Mouse (Mus musculus) MEL (cell line): ENCODE data around the gene Tacc3. TPM values are rescaled to one million over a fixed set of nuclear protein-coding genes. Genes with fewer than 3 reads are reported as not detected.
A peak's percentile ranks its signal among the peaks of the same experiment; 100 is the strongest.

Source experiments
- DNase-seq: peaks from one replicate; pipeline ENCODE4 v3.0.0; 2011; ENCODE audit warnings: low read depth, low spot score
- H3K27ac ChIP-seq: 2 replicates; pipeline ENCODE4 v1.5.1; 2012; ENCODE audit warnings: low read depth, mild to moderate bottlenecking, control low read depth, low read length, moderate library complexity; ENCODE audit not compliant: control insufficient read depth
- H3K27me3 ChIP-seq, 2 experiments: fragments of 150-350 bp in 1 of 2; sonication (generic) in 1 of 2; 2 replicates each; pipeline ENCODE4 v1.6.1; 2012; ENCODE audit warnings: low read length in 2 of 2, mild to moderate bottlenecking in 2 of 2, improper control_type of control experiment in 1 of 2, moderate library complexity in 1 of 2; ENCODE audit not compliant: insufficient read depth in 2 of 2, control insufficient read depth in 1 of 2
- H3K36me3 ChIP-seq, 2 experiments: 2 replicates each; pipeline ENCODE4 v1.6.1; 2012 to 2014; ENCODE audit warnings: low read length in 2 of 2, improper control_type of control experiment in 1 of 2, inconsistent platforms in 1 of 2, mild to moderate bottlenecking in 1 of 2; ENCODE audit not compliant: insufficient read depth in 2 of 2, control insufficient read depth in 1 of 2
- H3K4me1 ChIP-seq, 2 experiments: fragments of 150-350 bp in 1 of 2; sonication (generic) in 1 of 2; 2 replicates each; pipeline ENCODE4 v1.6.1; 2012; ENCODE audit warnings: low read length in 2 of 2, improper control_type of control experiment in 1 of 2, mild to moderate bottlenecking in 1 of 2; ENCODE audit not compliant: insufficient read depth in 2 of 2, control insufficient read depth in 1 of 2
- H3K4me3 ChIP-seq, 2 experiments: fragments of 150-350 bp in 1 of 2; sonication (generic) in 1 of 2; 2 replicates each; pipeline ENCODE4 v1.5.1; 2012; ENCODE audit warnings: low read depth in 2 of 2, low read length in 2 of 2, mild to moderate bottlenecking in 2 of 2, moderate library complexity in 2 of 2, control low read depth in 1 of 2, improper control_type of control experiment in 1 of 2; ENCODE audit not compliant: control insufficient read depth in 1 of 2, insufficient read depth in 1 of 2
- H3K79me2 ChIP-seq: 2 replicates; pipeline ENCODE4 v1.6.1; 2012; ENCODE audit warnings: mild to moderate bottlenecking, low read length, moderate library complexity; ENCODE audit not compliant: control insufficient read depth, poor library complexity, insufficient read depth
- H3K9ac ChIP-seq: 2 replicates; pipeline ENCODE4 v1.6.1; 2012; ENCODE audit warnings: low read depth, mild to moderate bottlenecking, control low read depth, low read length, moderate library complexity; ENCODE audit not compliant: control insufficient read depth, poor library complexity, severe bottlenecking
- H3K9me3 ChIP-seq: fragments of 150-350 bp; sonication (generic); replicated peaks from 2 replicates; pipeline ENCODE4 v1.6.1; 2012; ENCODE audit warnings: mild to moderate bottlenecking, low read length, improper control_type of control experiment, moderate library complexity; ENCODE audit not compliant: insufficient read depth
- BHLHE40 ChIP-seq: IDR thresholded peaks from 2 replicates; pipeline ENCODE4 v1.6.1; 2012; ENCODE audit warnings: low read depth, mild to moderate bottlenecking, inconsistent platforms, low read length, improper control_type of control experiment, borderline replicate concordance
- CHD2 ChIP-seq: IDR thresholded peaks from 2 replicates; pipeline ENCODE4 v1.6.1; 2011; ENCODE audit warnings: low read length, improper control_type of control experiment
- CTCF ChIP-seq, 3 experiments: IDR thresholded peaks in 2 of 3; conservative IDR thresholded peaks in 1 of 3; 2 replicates each; pipeline ENCODE4 v1.5.1; 2011 to 2012; ENCODE audit warnings: low read length in 3 of 3, low read depth in 2 of 3, mild to moderate bottlenecking in 2 of 3, improper control_type of control experiment in 1 of 3, inconsistent platforms in 1 of 3, mixed read lengths in 1 of 3, moderate library complexity in 1 of 3; ENCODE audit not compliant: control insufficient read depth in 1 of 3, insufficient read depth in 1 of 3, poor library complexity in 1 of 3, severe bottlenecking in 1 of 3
- ELF1 ChIP-seq: IDR thresholded peaks from 2 replicates; pipeline ENCODE4 v1.6.1; 2014; ENCODE audit warnings: low read depth, mild to moderate bottlenecking, inconsistent platforms, low read length, improper control_type of control experiment, moderate library complexity
- EP300 ChIP-seq, 2 experiments: IDR thresholded peaks; 2 replicates each; pipeline ENCODE4 v1.6.1; 2011; ENCODE audit warnings: improper control_type of control experiment in 2 of 2, low read length in 2 of 2, low read depth in 1 of 2, mild to moderate bottlenecking in 1 of 2
- ETS1 ChIP-seq: IDR thresholded peaks from 2 replicates; pipeline ENCODE4 v1.6.1; 2012; ENCODE audit warnings: low read depth, mild to moderate bottlenecking, inconsistent platforms, low read length, improper control_type of control experiment, moderate library complexity
- GATA1 ChIP-seq: IDR thresholded peaks from 2 replicates; pipeline ENCODE4 v1.6.1; 2011; ENCODE audit warnings: low read depth, low read length, improper control_type of control experiment
- JUND ChIP-seq: IDR thresholded peaks from 2 replicates; pipeline ENCODE4 v1.6.1; 2011; ENCODE audit warnings: low read depth, mild to moderate bottlenecking, improper control_type of control experiment, low read length
- MAZ ChIP-seq: IDR thresholded peaks from 2 replicates; pipeline ENCODE4 v1.6.1; 2012; ENCODE audit warnings: low read depth, mild to moderate bottlenecking, inconsistent platforms, low read length, improper control_type of control experiment
- MEF2A ChIP-seq: IDR thresholded peaks from 2 replicates; pipeline ENCODE4 v1.6.1; 2014; ENCODE audit warnings: low read depth, mild to moderate bottlenecking, inconsistent platforms, low read length, improper control_type of control experiment; ENCODE audit not compliant: poor library complexity, insufficient replicate concordance, severe bottlenecking; ENCODE audit errors: extremely low read depth
- MXI1 ChIP-seq: IDR thresholded peaks from 2 replicates; pipeline ENCODE4 v1.6.1; 2011; ENCODE audit warnings: mild to moderate bottlenecking, low read depth, low read length, improper control_type of control experiment
- MYC ChIP-seq: IDR thresholded peaks from 2 replicates; pipeline ENCODE4 v1.6.1; 2011; ENCODE audit warnings: low read depth, mild to moderate bottlenecking, low read length, improper control_type of control experiment, moderate library complexity
- RCOR1 ChIP-seq: IDR thresholded peaks from 2 replicates; pipeline ENCODE4 v1.6.1; 2012; ENCODE audit warnings: low read depth, mild to moderate bottlenecking, inconsistent platforms, low read length, improper control_type of control experiment
- SIN3A ChIP-seq: IDR thresholded peaks from 2 replicates; pipeline ENCODE4 v1.6.1; 2012; ENCODE audit warnings: low read length, improper control_type of control experiment, inconsistent platforms
- SMC3 ChIP-seq: IDR thresholded peaks from 2 replicates; pipeline ENCODE4 v1.6.1; 2011; ENCODE audit warnings: low read depth, low read length, improper control_type of control experiment
- TBP ChIP-seq: IDR thresholded peaks from 2 replicates; pipeline ENCODE4 v1.8.0; 2011; ENCODE audit warnings: low read depth, low read length, improper control_type of control experiment
- TCF12 ChIP-seq: IDR thresholded peaks from 2 replicates; pipeline ENCODE4 v1.6.1; 2014; ENCODE audit warnings: low read depth, mild to moderate bottlenecking, inconsistent platforms, low read length, improper control_type of control experiment, moderate library complexity
- UBTF ChIP-seq: IDR thresholded peaks from 2 replicates; pipeline ENCODE4 v1.6.1; 2012; ENCODE audit warnings: low read depth, mild to moderate bottlenecking, inconsistent platforms, low read length, improper control_type of control experiment, moderate library complexity, borderline replicate concordance; ENCODE audit not compliant: insufficient read depth
- USF2 ChIP-seq, 2 experiments: IDR thresholded peaks; 2 replicates each; pipeline ENCODE4 v1.6.1; 2011 to 2012; ENCODE audit warnings: improper control_type of control experiment in 2 of 2, low read length in 2 of 2, borderline replicate concordance in 1 of 2, inconsistent platforms in 1 of 2, low read depth in 1 of 2, mild to moderate bottlenecking in 1 of 2; ENCODE audit not compliant: insufficient read depth in 1 of 2
- ZMIZ1 ChIP-seq: IDR thresholded peaks from 2 replicates; pipeline ENCODE4 v1.6.1; 2012; ENCODE audit warnings: low read depth, mild to moderate bottlenecking, inconsistent platforms, low read length, improper control_type of control experiment, moderate library complexity
- ZNF384 ChIP-seq: IDR thresholded peaks from 2 replicates; pipeline ENCODE4 v1.6.1; 2012; ENCODE audit warnings: low read depth, mild to moderate bottlenecking, inconsistent platforms, low read length, improper control_type of control experiment
- polyA plus RNA-seq, 2 experiments: library from polyadenylated mRNA; stranded (reverse) in 1 of 2; unstranded in 1 of 2; fragments of >175 nt in 1 of 2; fragments of >200 nt in 1 of 2; gene quantifications; 2 replicates each; pipeline versions ENCODE4 v1.2.1 to v1.2.4; 2012; ENCODE audit warnings: low replicate concordance in 2 of 2, low read depth in 1 of 2; ENCODE audit not compliant: insufficient read length in 2 of 2, insufficient read depth in 1 of 2, missing spikeins in 1 of 2
- total RNA-seq: library from RNA; depleted of rRNA; stranded (reverse); fragments of 300-350 nt; gene quantifications from 2 replicates; pipeline ENCODE4 v1.2.3, GENCODE M21; 2012

Gene Tacc3
- total and polyA plus RNA-seq, 3 experiments: 149 to 609 (median 165) TPM

DNA sequence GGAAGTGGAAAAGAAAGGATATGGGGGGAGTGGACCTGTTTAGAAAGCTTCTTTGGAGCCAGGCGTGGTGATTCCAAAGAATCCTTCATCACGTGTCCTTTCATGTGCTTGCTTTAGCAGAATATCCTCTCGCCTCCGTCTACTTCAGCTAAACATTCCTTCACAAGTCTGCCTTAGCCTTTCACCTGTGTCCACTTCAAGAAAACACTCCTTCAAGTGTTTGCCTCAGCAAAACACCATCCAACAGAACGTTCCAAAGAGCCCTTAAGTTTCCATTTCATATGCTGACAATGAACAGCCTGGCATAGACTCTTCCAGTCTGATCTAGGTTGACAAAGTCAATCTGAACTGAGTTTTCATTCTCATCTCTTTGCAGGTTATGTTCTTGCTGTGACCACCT lies 20.3 kb downstream of the Tacc3 start:
- Histone ChIP-seq H3K9me3 (no peaks in the 10 kb centered on the region), H3K9ac (no peak overlapping the region), H3K27me3 (no peaks in the 10 kb centered on the region), H3K36me3 (peaks cover 0 to 21% of the 10 kb centered on the region in 2 experiments; a peak in 2 of 4 replicates), H3K27ac (no peak overlapping the region), H3K4me3 (no peak overlapping the region), H3K4me1 (peaks cover 18 to 24% of the 10 kb centered on the region in 2 experiments), H3K79me2 (no peaks in the 10 kb centered on the region)
- TF ChIP-seq MAZ: no peak
- TF ChIP-seq MXI1: no peak
- no peak for TF ChIP-seq CTCF (IDR thresholded peaks at IDR 0.05 in 2 of 3, conservative IDR thresholded peaks at IDR 0.05 in 1 of 3; ENCODE audit: control insufficient read depth in 1 of 3, insufficient read depth in 1 of 3, low read depth in 2 of 3, low read length in 3 of 3, poor library complexity in 1 of 3, severe bottlenecking in 1 of 3)
- no peak for TF ChIP-seq GATA1
- DNase-seq: no peak

DNA sequence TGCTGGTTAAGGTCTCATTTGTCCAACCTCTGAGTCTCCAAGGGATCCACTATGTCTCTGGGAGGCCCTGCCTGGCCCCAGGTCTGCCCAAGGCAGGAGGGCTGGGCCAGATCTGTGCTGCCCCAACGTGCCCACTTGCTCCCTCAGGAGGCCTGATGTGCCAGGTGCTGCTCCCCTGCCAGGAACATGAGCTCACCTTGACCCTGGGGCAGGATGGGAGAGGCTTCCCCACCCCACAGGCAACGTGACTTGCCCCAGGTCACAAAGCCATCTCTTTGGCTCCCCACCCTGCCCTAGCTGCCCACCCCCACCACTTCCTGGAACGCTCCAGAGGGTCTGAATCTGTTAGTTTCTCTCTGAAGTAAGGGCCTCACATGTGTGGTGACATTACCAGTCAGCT lies 23.1 kb downstream of the Tacc3 start:
- no peaks in the 10 kb centered on the region for H3K79me2 ChIP-seq
- peak; percentile 75 for DNase-seq
- peaks cover 23 to 29% of the 10 kb centered on the region in 2 experiments for H3K4me1 ChIP-seq
- H3K4me3 ChIP-seq: peak overlapping the region; percentile 15 to 28; a peak in 3 of 4 replicates
- H3K27ac ChIP-seq: peak overlapping the region; percentile 89
- TF ChIP-seq ELF1 (peak; percentile 42; the same call in 1 of the 2 replicates), MYC (no peak), JUND (no peak), ETS1 (no peak), MXI1 (no peak), SMC3 (no peak), TCF12 (0 out of 2 replicates have a peak, but pooled peaks have one; percentile 8), UBTF (no peak), CTCF (IDR thresholded peaks at IDR 0.05 in 2 of 3, conservative IDR thresholded peaks at IDR 0.05 in 1 of 3; ENCODE audit: control insufficient read depth in 1 of 3, insufficient read depth in 1 of 3, low read depth in 2 of 3, low read length in 3 of 3, poor library complexity in 1 of 3, severe bottlenecking in 1 of 3) (0 out of 6 replicates have a peak, but pooled peaks of 1 of the 3 experiments have one; percentile 0)
- TF ChIP-seq, all 39 proteins: peak for 3
- Histone ChIP-seq H3K9ac (peak overlapping the region; percentile 64), H3K27me3 (no peaks in the 10 kb centered on the region), H3K36me3 (peaks cover 0 to 25% of the 10 kb centered on the region in 2 experiments; a peak in 2 of 4 replicates), H3K9me3 (no peaks in the 10 kb centered on the region)

DNA sequence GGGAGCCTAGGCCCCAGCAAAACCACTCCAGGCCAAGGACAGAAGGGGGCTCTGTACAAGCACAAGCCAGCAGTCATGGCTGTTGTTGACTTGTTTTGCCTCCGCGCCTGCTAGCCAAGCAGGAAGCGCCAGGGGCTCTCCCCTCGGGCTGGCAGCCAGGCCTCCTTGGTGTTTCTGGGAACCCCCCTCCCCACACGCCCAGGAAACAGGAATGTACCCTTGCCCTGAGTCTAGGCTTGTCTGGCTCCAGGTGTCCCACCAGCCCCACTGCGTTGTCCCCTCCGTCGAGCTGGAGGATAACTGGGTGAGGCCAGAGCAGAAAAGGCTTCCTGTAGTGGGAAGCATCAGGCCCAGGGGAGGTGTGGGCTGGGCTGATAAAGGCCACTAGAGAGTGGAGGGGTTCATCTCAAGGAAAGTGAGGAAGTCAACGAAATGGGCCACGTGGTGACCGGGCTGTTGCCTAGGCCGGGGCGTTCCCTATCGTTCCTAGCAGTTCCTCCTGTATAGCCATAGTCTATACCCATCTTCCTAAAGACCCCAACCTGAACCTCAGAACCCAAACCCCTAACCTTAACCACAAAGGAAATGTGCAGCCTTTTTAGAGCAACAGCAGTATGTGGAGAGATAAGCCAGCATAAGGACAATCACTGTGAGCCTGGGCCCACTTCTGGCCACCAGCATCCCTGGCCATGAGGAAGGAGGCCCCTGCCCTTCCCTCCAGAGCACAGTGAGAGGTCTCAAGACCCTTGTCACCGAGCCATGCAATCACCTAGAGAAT lies 23.9 kb downstream of the Tacc3 start:
- peak; percentile 99 for DNase-seq
- Histone ChIP-seq H3K4me3 (peak overlapping the region; percentile 15 to 28), H3K27ac (peak overlapping the region; percentile 89)
- TF ChIP-seq MAZ (peak; percentile 94), ZNF384 (no peak), USF2 (IDR thresholded peaks at IDR 0.05; ENCODE audit: borderline replicate concordance in 1 of 2, insufficient read depth in 1 of 2, low read depth in 1 of 2, low read length in 2 of 2) (peak in 1 of 2 experiments; percentile 78; a peak in 3 of 4 replicates), ZMIZ1 (peak; percentile 61; the same call in 1 of the 2 replicates), EP300 (IDR thresholded peaks at IDR 0.05; ENCODE audit: low read depth in 1 of 2, low read length in 2 of 2) (peak; percentile 91 to 93), ETS1 (peak; percentile 77), CHD2 (peak; percentile 9; the same call in 1 of the 2 replicates), TBP (peak; percentile 84), BHLHE40 (peak; percentile 74), SIN3A (peak; percentile 93), RCOR1 (peak; percentile 83), MEF2A (no peak), MYC (peak; percentile 100), ELF1 (peak; percentile 60; the same call in 1 of the 2 replicates)

More for the DNA sequence above, 23.9 kb downstream of the Tacc3 start:
- Histone ChIP-seq H3K9ac (peak overlapping the region; percentile 64), H3K79me2 (no peaks in the 10 kb centered on the region), H3K9me3 (no peaks in the 10 kb centered on the region), H3K27me3 (no peaks in the 10 kb centered on the region), H3K4me1 (peaks cover 23 to 36% of the 10 kb centered on the region in 2 experiments), H3K36me3 (peaks cover 0 to 25% of the 10 kb centered on the region in 2 experiments; a peak in 2 of 4 replicates)
